Mouse (Mus musculus): ENCODE measurements around the gene Stx8.

Gene Stx8

DNA sequence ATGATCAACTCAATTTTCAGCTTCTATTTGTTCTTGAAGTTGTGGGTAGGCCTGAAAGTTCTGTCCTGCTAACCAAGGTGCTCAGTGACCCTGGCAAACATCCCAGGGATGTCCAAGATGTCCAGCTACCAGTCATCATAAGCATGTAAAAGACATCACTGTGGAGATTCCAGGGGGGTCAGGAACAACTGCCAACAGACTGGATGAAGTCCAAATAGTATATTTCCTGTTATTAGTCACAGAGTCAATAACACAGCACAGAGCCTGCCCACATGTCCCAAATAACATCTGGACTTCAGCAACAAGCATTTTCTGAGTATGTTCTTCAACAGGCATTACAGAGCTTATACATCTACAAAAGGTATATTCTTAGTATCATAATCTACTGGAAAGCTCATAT, 189.8 kb downstream of the Stx8 start:
- DNase-seq: no peak

DNA sequence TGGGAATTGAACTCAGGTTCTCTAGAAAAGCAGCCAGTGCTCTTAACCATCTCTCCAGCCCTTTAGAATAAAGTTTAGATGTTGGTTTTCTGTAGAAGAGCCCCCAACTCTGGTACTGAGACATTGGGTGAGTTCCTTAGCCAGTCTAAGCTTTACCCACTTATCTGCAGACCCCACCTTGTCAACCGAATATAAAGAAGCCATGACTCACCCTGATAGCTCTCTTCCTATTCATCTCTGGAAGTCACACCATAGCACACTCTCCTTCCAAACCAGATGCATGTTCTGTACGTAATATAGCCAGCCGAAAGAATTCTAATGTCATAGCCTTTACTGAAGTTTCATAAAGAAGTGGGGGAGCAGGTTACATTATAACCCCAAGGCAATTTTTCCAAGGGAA, 192.2 kb downstream of the Stx8 start:
- no peak for DNase-seq

DNA sequence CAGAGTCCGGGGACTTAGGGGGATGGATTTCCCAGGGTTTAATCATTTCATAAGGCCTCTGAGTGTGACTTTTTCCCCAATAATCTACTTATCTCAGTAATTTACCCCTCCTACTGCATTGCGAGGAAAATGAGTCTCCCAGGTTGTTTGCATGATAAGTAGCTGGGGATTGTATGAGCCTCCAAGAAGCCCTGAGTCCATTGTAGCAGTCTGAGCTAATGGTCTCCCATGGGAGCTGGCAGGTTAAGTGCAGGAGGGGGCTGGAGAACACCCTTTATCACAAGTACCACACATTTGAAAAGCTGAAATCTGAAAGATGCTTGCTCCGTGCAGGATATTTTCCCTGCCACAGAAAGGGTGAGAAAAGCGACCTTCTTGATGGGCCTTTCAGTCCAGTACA, 193.9 kb downstream of the Stx8 start:
- no peak for DNase-seq

GRCm38 (mm10) chr11:68164408-68164807, 198.4 kb downstream of the Stx8 start:
- no peak for DNase-seq

DNA sequence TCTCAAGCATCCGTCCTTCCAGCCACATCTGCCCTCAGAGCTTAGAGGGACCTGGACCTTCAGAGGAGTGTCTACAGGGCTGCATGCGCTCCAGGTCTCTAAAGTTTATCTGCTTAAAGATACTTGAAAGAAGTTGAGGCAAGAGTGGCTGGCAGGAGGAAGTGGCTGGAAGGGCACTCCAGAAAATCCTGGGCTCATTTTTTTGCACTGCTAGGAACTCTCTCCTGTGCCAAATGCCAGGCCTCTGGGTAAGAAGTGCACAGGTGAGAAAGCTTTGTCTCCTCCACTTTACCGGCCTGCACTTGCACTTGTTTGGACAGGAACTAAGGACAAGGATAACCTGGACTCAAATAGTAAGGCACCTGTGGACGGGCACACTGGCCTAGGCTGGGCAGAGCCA, 202.4 kb downstream of the Stx8 start:
- DNase-seq: no peak

DNA sequence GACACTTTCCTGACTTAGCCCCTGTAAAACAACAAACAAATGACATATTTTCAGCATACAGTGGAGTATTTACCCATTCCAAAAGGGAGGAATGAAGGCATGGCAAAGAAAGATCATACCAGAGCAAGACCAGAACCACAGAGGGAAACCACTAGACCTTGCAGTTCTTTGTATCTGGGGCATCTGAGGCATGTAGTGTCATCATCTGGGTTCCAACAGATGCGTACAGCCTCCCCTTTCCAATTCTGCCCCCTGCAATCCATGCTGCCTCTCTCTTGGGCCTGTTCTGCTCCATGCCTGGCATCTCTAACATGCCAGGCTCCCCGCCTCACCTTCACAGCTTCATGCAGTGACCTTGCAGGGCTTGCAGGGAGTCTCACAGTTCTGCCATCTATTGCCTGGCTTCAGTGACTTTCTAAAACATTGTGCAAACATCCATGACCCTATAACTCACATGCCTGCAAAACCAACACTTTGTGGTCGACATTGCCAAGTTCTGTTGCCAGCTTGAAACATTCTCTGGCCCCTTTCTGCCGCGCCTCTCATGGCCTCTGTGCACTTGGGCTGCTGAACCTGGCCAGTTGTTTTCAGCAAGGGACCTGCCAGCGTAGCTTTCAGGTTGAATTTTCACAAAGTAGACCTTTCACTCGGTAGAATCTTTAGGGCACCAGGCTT, 206.1 kb downstream of the Stx8 start:
- no peak for DNase-seq

GRCm38 (mm10) chr11:68172648-68173045, 206.7 kb downstream of the Stx8 start:
- no peak for DNase-seq

DNA sequence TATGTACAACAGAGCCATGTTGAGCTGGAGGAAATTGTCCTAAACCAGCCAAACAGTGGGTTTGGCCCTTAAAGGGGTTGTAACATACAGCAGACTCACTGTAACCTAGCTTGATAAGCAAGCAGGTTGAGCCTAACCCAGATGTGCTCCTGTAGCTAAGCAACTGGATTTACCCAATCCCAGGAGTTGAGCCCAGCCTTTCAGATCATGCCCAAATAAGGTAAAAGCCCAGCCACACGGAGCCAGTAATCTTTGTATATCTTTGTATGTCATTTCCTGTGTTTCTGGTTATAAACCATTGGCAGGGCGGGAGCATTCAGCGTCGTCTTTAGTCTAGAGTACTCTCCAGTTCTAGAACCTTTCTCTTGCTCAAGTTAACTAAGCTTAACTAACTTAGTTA, 210.6 kb downstream of the Stx8 start:
- no peak for DNase-seq

DNA sequence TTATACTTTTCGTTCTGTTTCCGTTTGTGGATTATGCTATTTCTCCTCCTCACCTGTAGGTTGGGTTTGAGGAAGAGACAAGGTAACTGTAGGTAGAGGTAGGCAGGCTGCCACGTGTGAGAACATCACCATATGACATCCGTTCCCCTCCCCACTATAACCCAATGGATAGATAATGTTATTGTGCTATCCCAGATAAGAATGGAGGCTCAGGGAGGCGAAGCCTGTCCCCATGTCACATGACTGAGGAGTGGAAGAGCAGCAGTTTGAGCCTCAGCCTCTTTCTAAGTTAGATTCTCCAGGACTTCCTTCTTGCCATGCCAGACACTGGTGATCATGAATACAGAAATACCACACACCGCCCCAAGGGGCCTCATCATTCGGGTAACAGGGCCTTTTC, 211.4 kb downstream of the Stx8 start:
- DNase-seq: no peak

GRCm38 (mm10) chr11:68185647-68186046, 219.7 kb downstream of the Stx8 start:
- DNase-seq: no peak

- DNase-seq: no peak
Observed at GRCm38 (mm10) chr11:68187242-68187641, 221.2 kb downstream of the Stx8 start.

- no peak for DNase-seq
Observed at GRCm38 (mm10) chr11:68188695-68189201, 222.8 kb downstream of the Stx8 start.

- no peak for DNase-seq
Observed at GRCm38 (mm10) chr11:68190849-68191248, 224.9 kb downstream of the Stx8 start.

DNA sequence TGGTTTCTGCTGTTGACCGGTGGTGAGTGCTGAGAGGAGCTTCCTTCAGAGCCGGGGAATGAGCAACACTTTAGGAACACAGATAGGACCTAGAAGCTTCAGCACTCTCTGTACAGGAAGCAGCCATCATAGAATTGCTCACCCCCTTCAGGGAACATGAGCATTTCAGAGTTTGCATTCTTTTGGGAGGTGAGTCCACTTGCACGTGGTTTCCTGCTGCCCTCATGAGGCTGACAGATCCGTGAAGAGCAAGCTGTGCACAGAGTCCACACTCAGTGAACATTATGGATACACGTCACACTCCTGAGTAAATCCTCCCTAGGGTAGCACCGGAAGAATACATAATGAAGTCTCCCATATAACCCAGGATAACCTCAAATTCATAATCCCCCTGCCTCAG, 229.2 kb downstream of the Stx8 start:
- no peak for DNase-seq

DNA sequence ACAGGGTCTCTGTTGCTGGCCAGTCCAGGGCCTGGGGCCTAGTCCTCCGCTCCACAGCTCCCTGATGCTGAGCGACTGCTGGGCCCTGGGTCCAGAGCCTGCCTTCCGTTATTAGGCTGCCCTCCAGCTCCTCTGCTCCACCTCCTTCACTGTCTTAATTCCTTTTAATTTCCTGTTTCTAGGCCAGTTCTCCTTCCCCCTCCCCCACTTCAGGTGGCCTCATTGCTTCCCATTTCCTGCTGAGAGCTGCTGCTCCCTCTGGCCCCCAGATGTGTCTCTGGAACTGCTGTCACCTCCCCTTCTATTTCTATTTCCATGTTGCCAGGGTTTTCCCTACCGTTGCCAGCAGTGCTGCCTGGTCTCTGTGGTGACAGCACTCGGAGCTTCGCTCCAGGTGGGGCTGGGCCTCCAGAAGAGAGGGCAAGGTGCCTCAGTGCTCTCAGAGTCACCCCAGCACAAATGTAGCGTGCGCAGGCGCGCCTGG, 229.7 kb downstream of the Stx8 start:
- no peak for DNase-seq

DNA sequence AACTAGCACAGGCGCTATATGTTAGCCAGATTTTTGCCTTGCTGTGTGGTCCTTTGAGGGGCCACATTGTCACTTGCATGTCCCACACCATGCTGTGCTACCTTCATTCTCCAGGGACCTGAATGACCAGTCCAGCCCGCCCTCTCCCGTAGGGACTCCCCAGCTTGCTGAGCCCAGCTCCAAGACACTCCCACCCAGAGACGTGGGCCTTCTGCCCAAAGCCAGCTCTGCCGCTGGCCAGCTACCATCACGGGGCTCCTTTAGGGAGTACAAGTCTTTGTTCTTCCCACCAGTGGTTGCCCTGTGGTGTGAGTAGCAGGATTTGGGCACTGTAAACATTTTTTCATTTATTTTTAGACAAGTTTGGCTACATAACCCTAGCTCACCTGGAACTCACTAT, 230.6 kb downstream of the Stx8 start:
- no peak for DNase-seq

DNA sequence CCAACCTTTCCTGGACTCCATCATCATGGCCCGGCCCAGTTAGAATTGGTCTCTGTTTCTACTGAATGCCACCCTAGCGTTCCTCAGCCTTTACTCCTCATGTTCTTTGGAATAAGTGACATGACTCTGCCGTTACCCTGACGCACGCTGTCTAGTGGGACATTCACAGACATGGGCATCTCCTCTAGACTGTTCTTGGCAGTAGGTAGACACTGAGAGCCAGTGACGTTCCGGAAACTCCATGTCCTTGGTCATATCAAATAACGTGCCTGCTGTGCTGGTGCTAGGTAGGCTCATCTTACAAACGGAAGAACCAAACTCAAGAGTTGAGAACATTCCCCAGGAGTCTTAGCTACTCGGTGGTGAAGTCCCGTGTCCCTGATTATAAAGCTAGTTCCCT, 231.5 kb downstream of the Stx8 start:
- no peak for DNase-seq

DNA sequence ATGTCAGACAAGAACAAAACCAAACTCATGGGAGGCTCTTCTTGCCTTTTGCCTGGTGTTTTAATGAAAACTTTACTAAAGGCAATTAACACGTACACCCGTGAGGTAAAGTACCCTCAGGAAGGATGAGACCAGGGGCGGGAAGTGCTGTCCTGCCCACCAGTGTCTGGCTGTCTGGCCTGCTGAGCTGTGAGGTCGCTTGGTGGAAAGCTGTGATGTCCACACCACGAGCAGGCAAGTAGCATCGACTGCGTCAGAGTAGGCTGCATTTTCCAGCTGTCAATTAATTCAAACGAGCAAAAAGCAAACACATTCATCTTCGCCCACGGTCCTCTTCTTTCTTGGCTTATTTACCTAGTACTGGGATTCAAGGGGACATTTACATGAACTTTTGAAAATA, 232.7 kb downstream of the Stx8 start:
- DNase-seq: no peak

GRCm38 (mm10) chr11:68199103-68199502, 233.1 kb downstream of the Stx8 start:
- no peak for DNase-seq

GRCm38 (mm10) chr11:68199801-68200423, 233.9 kb downstream of the Stx8 start:
- DNase-seq: no peak

- DNase-seq: no peak
Observed at GRCm38 (mm10) chr11:68200500-68200899, 234.5 kb downstream of the Stx8 start.

DNA sequence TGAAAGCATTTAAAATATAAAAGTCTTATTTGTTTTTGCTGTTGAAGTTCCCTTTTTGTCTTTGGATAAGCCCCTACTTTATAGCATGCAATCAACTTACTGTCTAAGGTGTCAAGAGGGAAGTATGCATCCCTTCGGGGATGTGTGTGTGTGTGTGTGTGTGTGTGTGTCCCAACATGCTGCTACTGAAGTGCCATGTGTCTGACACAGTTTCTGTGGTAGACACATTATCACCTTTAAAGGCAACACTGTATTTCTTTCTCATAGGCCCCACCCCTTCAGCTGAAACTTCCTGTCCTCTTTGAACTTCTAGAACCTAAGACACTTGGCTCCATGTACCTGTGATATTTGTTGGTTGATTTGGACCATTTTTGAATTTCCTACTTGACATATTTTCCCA, 235.1 kb downstream of the Stx8 start:
- DNase-seq: no peak

GRCm38 (mm10) chr11:68201811-68202459, 235.9 kb downstream of the Stx8 start:
- DNase-seq: no peak

DNA sequence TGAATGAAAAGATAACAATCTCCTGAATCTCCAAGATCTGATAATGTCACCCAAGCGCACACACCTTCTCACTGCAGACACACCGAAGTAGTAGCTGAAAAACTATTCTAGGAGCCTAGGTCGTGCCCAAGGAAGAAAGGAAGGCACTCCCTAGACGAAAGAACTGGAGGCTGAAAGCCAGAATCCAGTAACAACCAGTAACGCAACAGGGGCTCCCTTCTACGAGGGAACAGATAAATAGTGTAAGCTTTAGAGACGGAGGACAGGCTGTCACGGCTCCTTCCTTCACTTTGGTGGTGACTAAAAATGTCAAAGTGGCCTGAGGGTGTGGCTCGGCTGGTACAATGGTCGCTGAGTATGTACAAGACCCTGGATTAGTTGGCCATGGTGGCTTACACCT, 236.6 kb downstream of the Stx8 start:
- no peak for DNase-seq
